Mouse (Mus musculus) erythroblast, adult 5-6 weeks (primary cell): ENCODE measurements around the gene Fkrp. TPM values are rescaled to one million over a fixed set of nuclear protein-coding genes. Genes with fewer than 3 reads are reported as not detected.

Experiments used
- ATAC-seq: replicated peaks from 2 replicates; pipeline ENCODE4 v1.8.0; 2016; ENCODE audit warnings: moderate number of reproducible peaks, mild to moderate bottlenecking, moderate TSS enrichment, inconsistent platforms; ENCODE audit not compliant: poor library complexity, low FRiP score, severe bottlenecking
- total RNA-seq, 2 experiments: library from RNA; stranded (forward) in 1 of 2; stranded (reverse) in 1 of 2; fragments of 150-400 nt in 1 of 2; fragments of 200-764, 138-1000 nt in 1 of 2; gene quantifications; 2 replicates each; pipeline versions ENCODE4 v1.2.3 to v1.2.4; 2015 to 2017; ENCODE audit warnings: low replicate concordance in 2 of 2

Gene Fkrp
- total RNA-seq, 2 experiments from 2014 or later = 2.5 to 8.0 TPM

GRCm38 (mm10) chr7:16761630-16762029, 54.9 kb downstream of the Fkrp start:
- ATAC-seq = no peak

- ATAC-seq = no peak
Observed at GRCm38 (mm10) chr7:16761005-16761481, 55.5 kb downstream of the Fkrp start.

DNA sequence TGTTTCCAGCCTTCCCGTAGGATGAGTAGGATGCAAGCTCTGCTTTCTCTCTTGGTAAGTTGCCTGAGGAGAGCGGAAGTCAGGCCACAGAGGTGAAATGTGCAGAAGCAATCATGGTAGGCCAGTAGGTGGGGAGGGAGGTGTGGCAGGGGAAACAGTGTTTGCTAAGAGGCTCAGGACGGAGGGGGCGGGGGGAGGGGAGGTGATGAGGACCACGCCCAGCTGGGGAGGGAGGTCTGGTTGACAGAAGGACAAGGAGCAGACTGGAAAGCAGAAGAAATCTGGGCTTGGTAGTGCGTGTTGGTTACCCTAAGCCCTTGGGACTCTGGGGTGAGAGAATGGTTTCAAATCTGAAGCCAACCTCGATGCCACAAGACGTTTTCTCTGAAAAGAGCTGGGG, 56.2 kb downstream of the Fkrp start:
- no peak for ATAC-seq

Other genes starting within 250 kb of the Fkrp start
- 0.38 and 0.84 TPM in 2 replicates for gene Arhgap35, start 201.7 kb downstream of the Fkrp start, total RNA-seq (2015; ENCODE audit: low replicate concordance)
- 0.84 and 1.8 TPM in 2 replicates for gene Arhgap35, start 201.7 kb downstream of the Fkrp start, total RNA-seq (2017; ENCODE audit: low replicate concordance)
- gene Ceacam15, start 141.0 kb downstream of the Fkrp start, total RNA-seq (2015; ENCODE audit: low replicate concordance) = not detected in 2 replicates
- 0.56 TPM in 1 of 2 replicates, not detected in the other for gene Ceacam15, start 141.0 kb downstream of the Fkrp start, total RNA-seq (2017; ENCODE audit: low replicate concordance)
- gene Ceacam9, start 94.8 kb downstream of the Fkrp start, total RNA-seq (2015; ENCODE audit: low replicate concordance) = not detected in 2 replicates
- gene Ceacam9, start 94.8 kb downstream of the Fkrp start, total RNA-seq (2017; ENCODE audit: low replicate concordance) = not detected in 2 replicates
- 46.5 and 57.5 TPM in 2 replicates for gene Ap2s1, start 78.3 kb downstream of the Fkrp start, total RNA-seq (2015; ENCODE audit: low replicate concordance)
- 19.8 and 25.9 TPM in 2 replicates for gene Ap2s1, start 78.3 kb downstream of the Fkrp start, total RNA-seq (2017; ENCODE audit: low replicate concordance)
- gene Slc1a5, start 35.4 kb downstream of the Fkrp start, total RNA-seq (2015; ENCODE audit: low replicate concordance) = 655 and 701 TPM in 2 replicates
- 713 and 810 TPM in 2 replicates for gene Slc1a5, start 35.4 kb downstream of the Fkrp start, total RNA-seq (2017; ENCODE audit: low replicate concordance)
- gene Strn4, start 843 bp downstream of the Fkrp start, total RNA-seq (2015; ENCODE audit: low replicate concordance) = 21.5 and 22.4 TPM in 2 replicates
- gene Strn4, start 843 bp downstream of the Fkrp start, total RNA-seq (2017; ENCODE audit: low replicate concordance) = 34.3 and 69.7 TPM in 2 replicates
- 4.6 and 18.8 TPM in 2 replicates for gene Prkd2, start 26.2 kb upstream of the Fkrp start, total RNA-seq (2015; ENCODE audit: low replicate concordance)
- 2.5 and 5.1 TPM in 2 replicates for gene Prkd2, start 26.2 kb upstream of the Fkrp start, total RNA-seq (2017; ENCODE audit: low replicate concordance)
- gene Dact3, start 58.6 kb upstream of the Fkrp start, total RNA-seq (2015; ENCODE audit: low replicate concordance) = not detected in 2 replicates
- not detected in 2 replicates for gene Dact3, start 58.6 kb upstream of the Fkrp start, total RNA-seq (2017; ENCODE audit: low replicate concordance)
- gene Gng8, start 75.1 kb upstream of the Fkrp start, total RNA-seq (2015; ENCODE audit: low replicate concordance) = not detected in 2 replicates
- not detected in 2 replicates for gene Gng8, start 75.1 kb upstream of the Fkrp start, total RNA-seq (2017; ENCODE audit: low replicate concordance)
- 1.3 and 6.7 TPM in 2 replicates for gene Ptgir, start 89.8 kb upstream of the Fkrp start, total RNA-seq (2015; ENCODE audit: low replicate concordance)
- gene Ptgir, start 89.8 kb upstream of the Fkrp start, total RNA-seq (2017; ENCODE audit: low replicate concordance) = 1.5 and 1.8 TPM in 2 replicates
- 41.1 and 44.1 TPM in 2 replicates for gene Calm3, start 107.4 kb upstream of the Fkrp start, total RNA-seq (2015; ENCODE audit: low replicate concordance)
- gene Calm3, start 107.4 kb upstream of the Fkrp start, total RNA-seq (2017; ENCODE audit: low replicate concordance) = 157 and 162 TPM in 2 replicates
- gene Pnmal2, start 128.0 kb upstream of the Fkrp start, total RNA-seq (2015; ENCODE audit: low replicate concordance) = not detected in 2 replicates
- not detected in 2 replicates for gene Pnmal2, start 128.0 kb upstream of the Fkrp start, total RNA-seq (2017; ENCODE audit: low replicate concordance)
- gene Pnmal1, start 142.9 kb upstream of the Fkrp start, total RNA-seq (2015; ENCODE audit: low replicate concordance) = not detected in 2 replicates
- not detected in 2 replicates for gene Pnmal1, start 142.9 kb upstream of the Fkrp start, total RNA-seq (2017; ENCODE audit: low replicate concordance)
- not detected in 2 replicates for gene Gm42372, start 166.4 kb upstream of the Fkrp start, total RNA-seq (2015; ENCODE audit: low replicate concordance)
- 0.28 TPM in 1 of 2 replicates, not detected in the other for gene Gm42372, start 166.4 kb upstream of the Fkrp start, total RNA-seq (2017; ENCODE audit: low replicate concordance)
- 0.19 TPM in 1 of 2 replicates, not detected in the other for gene Ccdc8, start 176.0 kb upstream of the Fkrp start, total RNA-seq (2015; ENCODE audit: low replicate concordance)
- 0.14 and 1.0 TPM in 2 replicates for gene Ccdc8, start 176.0 kb upstream of the Fkrp start, total RNA-seq (2017; ENCODE audit: low replicate concordance)
- 14.0 and 21.3 TPM in 2 replicates for gene Ppp5c, start 211.2 kb upstream of the Fkrp start, total RNA-seq (2015; ENCODE audit: low replicate concordance)
- 10.6 and 18.9 TPM in 2 replicates for gene Ppp5c, start 211.2 kb upstream of the Fkrp start, total RNA-seq (2017; ENCODE audit: low replicate concordance)
- 0.42 and 0.58 TPM in 2 replicates for gene Hif3a, start 245.7 kb upstream of the Fkrp start, total RNA-seq (2015; ENCODE audit: low replicate concordance)
- gene Hif3a, start 245.7 kb upstream of the Fkrp start, total RNA-seq (2017; ENCODE audit: low replicate concordance) = 0.17 TPM in 1 of 2 replicates, not detected in the other